Comparison of ENCODE assay signal across 13 mouse cellular contexts in the genomic region with DNA sequence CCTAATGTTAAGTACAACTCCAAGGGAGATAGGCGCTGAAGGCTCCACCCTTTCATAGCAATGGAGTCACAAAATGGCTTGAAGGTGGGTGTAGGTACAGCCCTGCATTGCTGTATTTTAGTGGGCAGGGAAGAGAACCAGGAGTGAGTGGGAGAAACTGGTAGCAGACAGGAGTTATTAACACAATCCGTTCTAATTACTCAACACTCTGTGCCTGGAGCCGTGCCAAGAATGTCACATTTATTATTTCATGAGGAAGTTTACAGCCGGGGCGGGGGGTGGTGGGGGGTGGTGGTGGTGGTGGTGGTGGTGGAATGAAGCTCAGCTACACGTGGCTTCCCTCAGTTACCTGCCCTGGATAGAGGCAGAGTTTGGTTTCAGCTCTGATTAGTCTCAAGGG.
DNase-seq lines count a peak whose midpoint lies in the region; ATAC-seq lines count a peak whose summit lies in the region.
"Had no signal": no experiment of that assay in that cellular context is flagged by ENCODE, and none has a peak within 500 bp of the region (broad histone marks: within the 10 kb centered on the region; RNA-seq: fewer than 3 reads in every experiment).

No protein-coding gene starts in this region.

- H3K27ac ChIP-seq in hindbrain, embryonic 14.5 days, result no peak overlapping the region
- no peak overlapping the region for H3K27ac ChIP-seq in hindbrain, embryonic 16.5 days (ENCODE audit: low read depth, low read length)
- H3K27ac ChIP-seq: heart, embryonic 13.5 days had no signal

- H3K4me3 ChIP-seq in hindbrain, embryonic 14.5 days (replicated peaks; ENCODE audit: low read length), result no peak overlapping the region
- H3K4me3 ChIP-seq in hindbrain, embryonic 16.5 days (ENCODE audit: low read length), result no peak overlapping the region
- H3K4me3 ChIP-seq: heart, embryonic 13.5 days; myocyte had no signal

- peak; percentile 46 for DNase-seq in hindbrain, embryonic 14.5 days (ENCODE audit: low spot score)
- DNase-seq in ovary, postnatal 14 days (ENCODE audit: low spot score), result peak; percentile 3
- no peak for DNase-seq in ovary, postnatal 10 days (ENCODE audit: low spot score)
- peak; percentile 83 for DNase-seq in layer of hippocampus, adult 9-11 months
- peak; percentile 50 to 52 for DNase-seq in right cerebral cortex, postnatal 10 days (ENCODE audit: low spot score in 2 of 2)
- no peak for DNase-seq in cerebellum, adult 8-10 months
- no peak for DNase-seq in cerebellum, adult 9-11 months
- DNase-seq: cerebellum, adult 18-20 months had no signal

- no peak overlapping the region for H3K4me2 ChIP-seq in hindbrain, embryonic 14.5 days (replicated peaks)
- H3K4me2 ChIP-seq in hindbrain, embryonic 16.5 days (ENCODE audit: low read length), result no peak overlapping the region
- H3K4me2 ChIP-seq: heart, embryonic 13.5 days had no signal

- H3K36me3 ChIP-seq in hindbrain, embryonic 14.5 days (replicated peaks; ENCODE audit: control insufficient read depth, insufficient read depth), result no peaks in the 10 kb centered on the region
- H3K36me3 ChIP-seq in hindbrain, embryonic 16.5 days (ENCODE audit: control insufficient read depth, insufficient read depth, low read length), result no peaks in the 10 kb centered on the region
- H3K36me3 ChIP-seq: heart, embryonic 13.5 days had no signal

- ATAC-seq in hindbrain, embryonic 14.5 days (ENCODE audit: low FRiP score), result no peak
- ATAC-seq in hindbrain, embryonic 16.5 days, result no peak
- ATAC-seq: intestine, embryonic 16.5 days had no signal

- no peaks in the 10 kb centered on the region for H3K4me1 ChIP-seq in hindbrain, embryonic 14.5 days (replicated peaks; ENCODE audit: control insufficient read depth, insufficient read depth, low read length)
- H3K4me1 ChIP-seq in hindbrain, embryonic 16.5 days (ENCODE audit: control insufficient read depth, insufficient read depth, low read depth, low read length), result no peaks in the 10 kb centered on the region

- no peaks in the 10 kb centered on the region for H3K27me3 ChIP-seq in hindbrain, embryonic 14.5 days (ENCODE audit: control insufficient read depth, insufficient read depth, low read length)
- no peaks in the 10 kb centered on the region for H3K27me3 ChIP-seq in hindbrain, embryonic 16.5 days (replicated peaks; ENCODE audit: control insufficient read depth, insufficient read depth, low read length)
- H3K27me3 ChIP-seq: CH12.LX; heart, embryonic 13.5 days had no signal

- WGBS in hindbrain, embryonic 14.5 days, result 60% methylated on average over 6 of the region's 6 CpGs
- 48% methylated on average over 6 of the region's 6 CpGs for WGBS in hindbrain, embryonic 16.5 days

- H3K9me3 ChIP-seq in hindbrain, embryonic 14.5 days (ENCODE audit: control insufficient read depth, low read length), result no peaks in the 10 kb centered on the region
- H3K9me3 ChIP-seq in hindbrain, embryonic 16.5 days (ENCODE audit: control insufficient read depth, low read length), result no peaks in the 10 kb centered on the region
- H3K9me3 ChIP-seq: heart, embryonic 13.5 days had no signal

- H3K9ac ChIP-seq in hindbrain, embryonic 14.5 days, result no peak overlapping the region
- no peak overlapping the region for H3K9ac ChIP-seq in hindbrain, embryonic 16.5 days (ENCODE audit: low read depth, low read length)
- H3K9ac ChIP-seq: heart, embryonic 13.5 days had no signal

Comparison
In these comparisons a context has a peak if more than half of its experiments do, and no peak if none do; other contexts are left out.
1. DNase-seq: peak in hindbrain, embryonic 14.5 days (single experiment), ovary, postnatal 14 days (single experiment), layer of hippocampus, adult 9-11 months (single experiment) and right cerebral cortex, postnatal 10 days (2 of 2); none in ovary, postnatal 10 days (single experiment), cerebellum, adult 8-10 months (single experiment) and cerebellum, adult 9-11 months (single experiment).